Mouse (Mus musculus) T-helper 17 cell (primary cell): ENCODE measurements around the gene Spsb4.
"Not testable (repeated sequence)": the region's sequence is repeated elsewhere in the genome, so short reads cannot be mapped to it uniquely, and the experiment has no call there.

Experiments used
- in situ Hi-C, 2 experiments: fragments of 300-600 bp; cut with MboI, MseI; formaldehyde crosslinking; loops; 1 replicate in 1 of 2; 2 replicates in 1 of 2; pipeline ENCODE4 v1.15.1; 2025; ENCODE audit warnings: high pct_unique_total_duplicates in 2 of 2

Gene Spsb4

GRCm38 (mm10) chr9:96954063-96954809 lies 64.4 kb downstream of the Spsb4 start:
- in situ Hi-C loops, result no loop called here

- in situ Hi-C loops, result no loop called here
These were observed 65.2 kb downstream of the Spsb4 start for GRCm38 (mm10) chr9:96953443-96953842.

- in situ Hi-C loops, result no loop called here
These were observed 66.2 kb downstream of the Spsb4 start for GRCm38 (mm10) chr9:96952310-96952975.

- in situ Hi-C loops, result no loop called here
These were observed 69.1 kb downstream of the Spsb4 start for GRCm38 (mm10) chr9:96949551-96949950.

- in situ Hi-C loops, result no loop called here
These were observed 70.1 kb downstream of the Spsb4 start for GRCm38 (mm10) chr9:96948546-96948945.

- in situ Hi-C loops, result no loop called here
These were observed 71.5 kb downstream of the Spsb4 start for GRCm38 (mm10) chr9:96947171-96947570.

- in situ Hi-C loops, result no loop called here
These were observed 74.1 kb downstream of the Spsb4 start for GRCm38 (mm10) chr9:96944517-96944916.

- in situ Hi-C loops, result no loop called here
These were observed 75.7 kb downstream of the Spsb4 start for GRCm38 (mm10) chr9:96942975-96943374.

- in situ Hi-C loops, result no loop called here
These were observed 79.8 kb downstream of the Spsb4 start for GRCm38 (mm10) chr9:96938887-96939286.

GRCm38 (mm10) chr9:96936427-96936826 lies 82.2 kb downstream of the Spsb4 start:
- in situ Hi-C loops, result not testable (repeated sequence)

- in situ Hi-C loops, result no loop called here
These were observed 82.9 kb downstream of the Spsb4 start for GRCm38 (mm10) chr9:96935556-96936300.

GRCm38 (mm10) chr9:96934816-96935215 lies 83.8 kb downstream of the Spsb4 start:
- in situ Hi-C loops, result no loop called here

- in situ Hi-C loops, result no loop called here
These were observed 85.9 kb downstream of the Spsb4 start for GRCm38 (mm10) chr9:96932751-96933150.

GRCm38 (mm10) chr9:96923577-96924316 lies 94.9 kb downstream of the Spsb4 start:
- in situ Hi-C loops, result no loop called here

GRCm38 (mm10) chr9:96923119-96923518 lies 95.5 kb downstream of the Spsb4 start:
- in situ Hi-C loops, result no loop called here

- in situ Hi-C loops, result loop anchor here (5.0 kb wide), 3 partner anchors 150 to 245 kb away; no protein-coding TSS in a partner anchor
These were observed 101.8 kb downstream of the Spsb4 start for GRCm38 (mm10) chr9:96916620-96917538.

- in situ Hi-C loops, result loop anchor here (5.0 kb wide), 3 partner anchors 151 to 246 kb away; no protein-coding TSS in a partner anchor
These were observed 102.6 kb downstream of the Spsb4 start for GRCm38 (mm10) chr9:96916076-96916475.

GRCm38 (mm10) chr9:96914851-96915250 lies 103.8 kb downstream of the Spsb4 start:
- in situ Hi-C loops, result loop anchor here (5.0 kb wide), 3 partner anchors 152 to 247 kb away; no protein-coding TSS in a partner anchor

GRCm38 (mm10) chr9:96914005-96914404 lies 104.6 kb downstream of the Spsb4 start:
- in situ Hi-C loops, result no loop called here

GRCm38 (mm10) chr9:96909503-96909902 lies 109.1 kb downstream of the Spsb4 start:
- in situ Hi-C loops, result no loop called here
